Mouse (Mus musculus) B cell, adult 67 days (primary cell): ENCODE measurements around the gene Frrs1. TPM values are rescaled to one million over a fixed set of nuclear protein-coding genes. Genes with fewer than 3 reads are reported as not detected.

Source experiments
- total RNA-seq, 2 experiments: library from RNA; stranded (reverse); gene quantifications; 4 replicates each; pipeline ENCODE4 v1.2.4; 2023

Frrs1 gene
- total RNA-seq = 1 to 10 TPM; 4.8 to 5.3 TPM

DNA sequence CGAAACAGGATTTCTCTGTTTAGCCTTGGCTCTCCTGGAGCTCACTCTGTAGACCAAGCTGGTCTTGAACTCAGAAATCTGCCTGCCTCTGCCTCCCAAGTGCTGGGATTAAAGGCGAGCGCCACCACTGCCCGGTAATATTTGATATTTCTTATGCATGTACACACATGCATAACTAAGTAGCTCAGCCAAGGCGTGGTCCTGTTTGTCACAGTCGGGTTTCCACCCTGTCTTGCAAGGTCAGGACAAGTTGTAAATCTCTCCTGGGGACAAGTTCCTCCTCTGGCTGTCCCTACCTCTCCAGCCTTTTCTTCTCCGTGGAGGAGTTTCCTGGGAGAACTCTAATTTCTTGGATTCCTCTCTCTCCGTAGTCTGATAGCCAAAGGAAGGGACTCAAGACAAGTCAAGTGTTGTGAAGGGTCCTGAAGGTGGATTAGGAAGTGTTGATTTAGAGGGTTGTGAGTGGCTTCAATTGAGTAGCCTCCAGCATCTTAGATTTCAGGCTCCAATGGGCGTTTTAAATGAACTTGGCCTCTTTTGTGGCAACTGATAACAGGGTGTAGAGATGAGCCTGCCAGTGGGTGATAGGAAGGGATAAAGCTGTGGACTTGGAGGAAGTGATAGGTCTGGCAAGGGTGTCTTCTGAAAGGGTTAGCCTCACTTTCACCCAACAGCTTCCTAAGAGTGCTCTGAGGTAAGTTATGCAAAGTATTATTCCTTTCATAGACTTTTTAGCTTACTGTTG, at the start of gene Frrs1:
TSS of gene Frrs1 (plus strand) at position 524 of the 745 bp plus-strand sequence.

Other genes with a start within 250 kb of the Frrs1 start
- 10 to 100 TPM; 41.1 to 43.2 TPM for gene Trmt13, start 244.9 kb upstream of the Frrs1 start, total RNA-seq
- gene Mfsd14a, start 196.8 kb upstream of the Frrs1 start, total RNA-seq = 10 to 100 TPM; 81.0 to 87.4 TPM
- not detected for gene Gm43191, start 178.2 kb upstream of the Frrs1 start, total RNA-seq
- 10 to 100 TPM; 22.5 to 25.0 TPM for gene Slc35a3, start 146.6 kb upstream of the Frrs1 start, total RNA-seq
- gene Agl, start 51.3 kb upstream of the Frrs1 start, total RNA-seq = 10 to 100 TPM; 13.4 to 19.5 TPM
- gene 4930455H04Rik, start 108.8 kb downstream of the Frrs1 start, total RNA-seq = not detected
- gene Palmd, start 109.5 kb downstream of the Frrs1 start, total RNA-seq = not detected